In the genomic region with DNA sequence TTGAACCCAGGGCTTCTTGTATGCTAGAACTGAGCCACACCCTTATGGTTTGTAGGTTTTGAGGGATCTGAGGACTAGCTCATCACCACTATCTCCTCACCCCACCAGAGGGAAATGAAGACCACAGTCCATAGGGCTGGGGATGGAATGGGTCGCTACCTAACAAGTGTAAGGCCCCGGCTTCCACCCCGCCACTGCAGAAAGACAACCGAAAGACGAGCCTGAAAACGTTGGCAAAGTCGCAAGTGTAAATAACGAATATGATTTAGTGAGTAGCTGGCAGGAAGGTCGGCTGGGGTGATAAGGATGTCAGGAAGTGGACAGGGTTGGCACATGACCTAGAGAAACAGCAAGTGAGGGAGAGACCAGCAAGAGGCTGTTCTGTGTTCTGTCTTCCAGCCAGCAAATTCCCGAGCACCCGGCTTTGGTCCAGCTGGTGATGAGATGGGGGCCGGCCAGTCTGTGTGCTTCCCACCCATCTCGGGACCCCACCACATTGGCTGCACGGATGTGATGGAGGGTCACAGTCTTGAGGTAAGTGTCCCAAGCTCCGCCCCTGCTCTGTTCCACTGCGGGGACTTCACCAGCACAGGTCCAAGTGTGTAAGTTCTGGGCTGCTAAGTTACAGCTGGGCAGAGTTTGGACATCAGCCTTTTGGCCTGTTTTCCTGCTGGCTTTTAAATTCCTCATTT, we compare ENCODE assay signal across 9 mouse cellular contexts. TPM values are rescaled to one million over a fixed set of nuclear protein-coding genes. Genes with fewer than 3 reads are reported as not detected.
DNase-seq lines count a peak whose midpoint lies in the region; ATAC-seq and TF ChIP-seq lines count a peak whose summit lies in the region.
"Had no signal": no experiment of that assay in that cellular context is flagged by ENCODE, and none has a peak within 500 bp of the region (broad histone marks: within the 10 kb centered on the region; RNA-seq: fewer than 3 reads in every experiment).

No protein-coding gene starts in this region.

- no peaks in the 10 kb centered on the region for H3K36me3 ChIP-seq in forebrain, postnatal 0 days (ENCODE audit: insufficient read depth)
- H3K36me3 ChIP-seq in forebrain, embryonic 14.5 days (ENCODE audit: control insufficient read depth, insufficient read depth, low read length) = no peaks in the 10 kb centered on the region

- no peak for DNase-seq in forebrain, postnatal 0 days
- DNase-seq in forebrain, embryonic 14.5 days (ENCODE audit: low spot score) = no peak
- peak; percentile 78 for DNase-seq in Muller cell, postnatal 12 days (ENCODE audit: inconsistent ontology term)
- DNase-seq in heart, postnatal 14 days = peak; percentile 64 to 77
- peak; percentile 61 for DNase-seq in lung, adult 2 months
- peak; percentile 31 for DNase-seq in urinary bladder, postnatal 25 days (ENCODE audit: low spot score)
- no peak for DNase-seq in layer of hippocampus, adult 9-10 months (ENCODE audit: low spot score)
- no peak for DNase-seq in cerebellum, adult 2 months

- H3K9me3 ChIP-seq in forebrain, postnatal 0 days (ENCODE audit: low read length) = no peaks in the 10 kb centered on the region
- no peaks in the 10 kb centered on the region for H3K9me3 ChIP-seq in forebrain, embryonic 14.5 days (replicated peaks; ENCODE audit: control insufficient read depth, low read length)
- H3K9me3 ChIP-seq: embryonic facial prominence, embryonic 13.5 days had no signal

- no peaks in the 10 kb centered on the region for H3K27me3 ChIP-seq in forebrain, postnatal 0 days (ENCODE audit: insufficient read depth, low read length)
- no peaks in the 10 kb centered on the region for H3K27me3 ChIP-seq in forebrain, embryonic 14.5 days (replicated peaks; ENCODE audit: control insufficient read depth, insufficient read depth, low read length)
- H3K27me3 ChIP-seq in cerebellum, adult 2 months (ENCODE audit: control insufficient read depth, insufficient read depth, low read length) = no peaks in the 10 kb centered on the region
- H3K27me3 ChIP-seq: embryonic facial prominence, embryonic 13.5 days had no signal

- H3K9ac ChIP-seq in forebrain, postnatal 0 days = no peak overlapping the region
- no peak overlapping the region for H3K9ac ChIP-seq in forebrain, embryonic 14.5 days (ENCODE audit: low read length)

- intact Hi-C loops in heart, postnatal 14 days (cut with DNase I) = no loop called here

- no peak for TF ChIP-seq POLR2A in lung, adult 2 months (IDR thresholded peaks at IDR 0.05; ENCODE audit: borderline replicate concordance, extremely low read depth, low read depth, low read length)
- TF ChIP-seq POLR2A in cerebellum, adult 2 months (IDR thresholded peaks at IDR 0.05; ENCODE audit: borderline replicate concordance, insufficient read depth, low read length) = no peak

- 0 out of 2 replicates have a peak, but pooled peaks have one; percentile 3 for TF ChIP-seq CTCF in forebrain, postnatal 0 days (IDR thresholded peaks at IDR 0.05; ENCODE audit: low read depth)
- no peak for TF ChIP-seq CTCF in lung, adult 2 months (IDR thresholded peaks at IDR 0.05; ENCODE audit: insufficient read depth, low read length)
- no peak for TF ChIP-seq CTCF in cerebellum, adult 2 months (IDR thresholded peaks at IDR 0.05; ENCODE audit: borderline replicate concordance, insufficient read depth, low read depth, low read length)

- H3K27ac ChIP-seq in forebrain, postnatal 0 days (ENCODE audit: low read depth, low read length) = no peak overlapping the region; the same call in 1 of the 2 replicates
- H3K27ac ChIP-seq in forebrain, embryonic 14.5 days (ENCODE audit: low read depth, low read length) = no peak overlapping the region
- H3K27ac ChIP-seq in cerebellum, adult 2 months (ENCODE audit: insufficient read depth, low read length) = no peak overlapping the region
- H3K27ac ChIP-seq: embryonic facial prominence, embryonic 13.5 days had no signal

- peaks cover 15% of the 10 kb centered on the region for H3K4me1 ChIP-seq in forebrain, postnatal 0 days (ENCODE audit: insufficient read depth)
- H3K4me1 ChIP-seq in forebrain, embryonic 14.5 days (ENCODE audit: control insufficient read depth, insufficient read depth, low read length) = peaks cover 19% of the 10 kb centered on the region
- peaks cover 11% of the 10 kb centered on the region for H3K4me1 ChIP-seq in lung, adult 2 months (ENCODE audit: control insufficient read depth, insufficient read depth, low read length)
- H3K4me1 ChIP-seq in cerebellum, adult 2 months (ENCODE audit: control insufficient read depth, insufficient read depth, low read length) = peaks cover 7% of the 10 kb centered on the region

- no peak overlapping the region for H3K4me3 ChIP-seq in forebrain, postnatal 0 days (ENCODE audit: low read depth, low read length)
- H3K4me3 ChIP-seq in forebrain, embryonic 14.5 days (ENCODE audit: low read depth, low read length) = no peak overlapping the region
- peak overlapping the region; percentile 25 for H3K4me3 ChIP-seq in lung, adult 2 months (replicated peaks; ENCODE audit: extremely low read depth, low read depth, low read length)
- H3K4me3 ChIP-seq in cerebellum, adult 2 months (replicated peaks; ENCODE audit: insufficient read depth, low read depth, low read length) = no peak overlapping the region
- H3K4me3 ChIP-seq: embryonic facial prominence, embryonic 13.5 days had no signal

- H3K4me2 ChIP-seq in forebrain, postnatal 0 days (ENCODE audit: low read depth) = 0 out of 2 replicates have a peak overlapping the region, but pooled peaks have one; percentile 70
- no peak overlapping the region for H3K4me2 ChIP-seq in forebrain, embryonic 14.5 days (ENCODE audit: low read length)

- no peak for ATAC-seq in forebrain, postnatal 0 days
- ATAC-seq in forebrain, embryonic 14.5 days = no peak

- WGBS in forebrain, postnatal 0 days = 70% methylated on average over 16 of the region's 16 CpGs
- 82% methylated on average over 16 of the region's 16 CpGs for WGBS in forebrain, embryonic 14.5 days
- 16% methylated on average over 16 of the region's 16 CpGs for WGBS in lung, adult 2 months
- 53% methylated on average over 16 of the region's 16 CpGs for WGBS in cerebellum, adult 2 months

RNA-seq across cellular contexts. Expression of a gene that starts 6.6 kb away (rescaled TPM):
- 11.1 and 18.0 TPM in 2 replicates for total RNA-seq in forebrain, postnatal 0 days (2014; rRNA removed)
- polyA plus RNA-seq in forebrain, postnatal 0 days (2015; fragmentation: Nextera tagmentation; extraction: Ambion mirVana) = 6.4 and 7.6 TPM in 2 replicates
- 7.6 and 9.8 TPM in 2 replicates for polyA plus RNA-seq in forebrain, embryonic 14.5 days (2014; fragmentation: Nextera tagmentation; extraction: Ambion mirVana)
- 1 to 10 TPM; 7.5 to 8.6 TPM for total RNA-seq in heart, postnatal 14 days (2021)
- 35.6 and 41.0 TPM in 2 replicates for polyA plus RNA-seq in lung, adult 2 months (2012; rRNA removed)
- 7.1 and 8.9 TPM in 2 replicates for polyA plus RNA-seq in cerebellum, adult 2 months (2012; rRNA removed)

RNA-seq across cellular contexts. Expression of a gene that starts 19.1 kb away (rescaled TPM):
- total RNA-seq in forebrain, postnatal 0 days (2014; rRNA removed) = 0.95 and 1.4 TPM in 2 replicates
- polyA plus RNA-seq in forebrain, postnatal 0 days (2015; fragmentation: Nextera tagmentation; extraction: Ambion mirVana) = 1.2 TPM in 2 replicates
- polyA plus RNA-seq in forebrain, embryonic 14.5 days (2014; fragmentation: Nextera tagmentation; extraction: Ambion mirVana) = 0.14 and 0.25 TPM in 2 replicates
- 10 to 100 TPM; 11.4 to 12.0 TPM for total RNA-seq in heart, postnatal 14 days (2021)
- 1.9 and 3.7 TPM in 2 replicates for polyA plus RNA-seq in lung, adult 2 months (2012; rRNA removed)
- 10.3 and 13.0 TPM in 2 replicates for polyA plus RNA-seq in cerebellum, adult 2 months (2012; rRNA removed)

RNA-seq across cellular contexts. Expression of a gene that starts 59.7 kb away (rescaled TPM):
- 0.08 TPM in 1 of 2 replicates, not detected in the other for total RNA-seq in forebrain, postnatal 0 days (2014; rRNA removed)
- 0.15 and 0.28 TPM in 2 replicates for polyA plus RNA-seq in forebrain, postnatal 0 days (2015; fragmentation: Nextera tagmentation; extraction: Ambion mirVana)
- 0.05 and 0.06 TPM in 2 replicates for polyA plus RNA-seq in forebrain, embryonic 14.5 days (2014; fragmentation: Nextera tagmentation; extraction: Ambion mirVana)
- under 1 TPM; 0.68 to 0.96 TPM for total RNA-seq in heart, postnatal 14 days (2021)
- polyA plus RNA-seq in lung, adult 2 months (2012; rRNA removed) = 0.41 and 0.51 TPM in 2 replicates
- polyA plus RNA-seq in cerebellum, adult 2 months (2012; rRNA removed) = 0.13 and 0.20 TPM in 2 replicates

Comparison
In these comparisons a context has a peak if more than half of its experiments do, and no peak if none do; other contexts are left out.
1. DNase-seq: peak in Muller cell, postnatal 12 days (single experiment), heart, postnatal 14 days (2 of 2), lung, adult 2 months (single experiment) and urinary bladder, postnatal 25 days (single experiment); none in forebrain, postnatal 0 days (single experiment), forebrain, embryonic 14.5 days (single experiment), layer of hippocampus, adult 9-10 months (single experiment) and cerebellum, adult 2 months (0 of 2).